Mouse (Mus musculus): ENCODE results near the gene Trove2.
"Not testable (repeated sequence)": the region's sequence is repeated elsewhere in the genome, so short reads cannot be mapped to it uniquely, and the experiment has no call there.

Gene Trove2

DNA sequence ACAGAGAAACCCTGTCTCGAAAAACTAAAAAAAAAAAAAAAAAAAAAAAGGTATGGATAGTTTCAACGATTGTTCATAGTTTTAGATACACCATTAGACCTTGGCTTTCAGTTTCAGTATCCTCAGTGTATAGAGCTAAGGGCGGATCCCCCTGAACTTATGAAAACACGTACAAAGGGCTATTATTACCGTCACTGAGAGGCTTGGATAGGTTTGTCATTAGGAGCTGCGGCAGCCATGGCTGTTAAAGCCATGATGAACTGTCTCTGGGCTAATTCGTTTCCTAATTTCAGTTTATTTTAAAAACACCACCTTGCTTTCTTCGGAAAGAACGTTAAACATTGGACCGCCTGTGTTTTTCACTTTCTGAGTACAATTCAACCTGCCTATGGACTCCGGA, 38.1 kb downstream of the Trove2 start:
- DNase-seq, result no peak

DNA sequence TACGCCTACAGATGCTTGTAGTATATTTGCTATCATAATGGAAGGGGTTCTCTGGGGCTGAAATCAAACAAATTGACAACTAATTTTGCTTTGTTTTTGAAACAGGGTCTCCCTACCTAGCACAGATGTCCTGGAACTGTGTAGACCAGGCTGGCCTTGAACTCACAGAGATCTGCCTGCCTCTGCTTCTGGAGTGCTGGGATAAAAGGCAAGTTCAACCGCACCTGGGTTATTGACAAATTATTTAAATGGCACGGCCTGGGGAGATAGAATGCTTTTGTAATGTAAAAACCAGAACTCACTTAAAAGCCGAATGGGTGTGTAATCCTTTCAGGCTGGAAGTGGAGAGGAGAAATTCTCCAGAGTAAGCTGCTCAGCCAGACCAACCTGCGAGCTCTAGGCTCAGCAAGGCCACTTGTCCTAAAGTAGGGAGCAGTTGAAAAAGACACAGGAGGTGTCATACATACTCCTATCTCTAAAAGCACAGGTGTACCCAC, 42.9 kb downstream of the Trove2 start:
- DNase-seq, result no peak

DNA sequence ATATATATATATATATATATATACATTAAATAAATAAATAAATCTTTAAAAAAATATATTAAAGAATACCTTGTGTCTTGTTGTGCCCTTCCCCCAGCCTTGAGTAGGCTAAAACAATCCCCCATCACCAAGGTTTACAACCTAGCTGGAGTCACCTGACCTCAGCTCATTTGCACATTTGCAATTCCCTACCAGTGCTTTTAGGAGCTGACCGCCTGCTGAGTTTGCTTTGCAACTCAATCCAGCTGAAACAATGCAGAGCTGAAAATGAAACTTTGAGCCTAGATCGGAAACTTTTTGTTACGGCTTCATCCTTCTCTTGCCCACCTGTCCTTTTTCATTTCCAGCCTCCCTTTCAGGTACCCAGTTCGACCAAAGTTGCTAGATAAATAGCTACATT, 45.2 kb downstream of the Trove2 start:
- DNase-seq, result no peak

DNA sequence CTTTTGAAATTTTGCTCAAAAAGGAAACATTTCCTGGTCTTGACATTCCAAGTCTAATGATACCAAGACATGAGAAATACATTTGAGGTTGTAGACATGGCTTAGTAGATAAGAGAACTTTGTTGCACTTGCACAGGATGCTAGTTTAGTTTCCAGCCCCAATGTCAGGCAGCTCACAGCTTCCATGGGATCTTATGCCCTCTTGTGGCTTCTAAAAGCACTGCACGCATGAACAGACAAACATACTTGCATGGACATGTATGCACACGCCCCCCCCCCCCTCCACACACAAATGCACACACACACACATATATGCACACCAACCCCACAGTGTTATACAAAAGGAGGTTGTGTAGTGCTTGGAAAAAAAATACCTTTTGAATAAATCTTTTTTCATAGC, 46.0 kb downstream of the Trove2 start:
- DNase-seq, result no peak

DNA sequence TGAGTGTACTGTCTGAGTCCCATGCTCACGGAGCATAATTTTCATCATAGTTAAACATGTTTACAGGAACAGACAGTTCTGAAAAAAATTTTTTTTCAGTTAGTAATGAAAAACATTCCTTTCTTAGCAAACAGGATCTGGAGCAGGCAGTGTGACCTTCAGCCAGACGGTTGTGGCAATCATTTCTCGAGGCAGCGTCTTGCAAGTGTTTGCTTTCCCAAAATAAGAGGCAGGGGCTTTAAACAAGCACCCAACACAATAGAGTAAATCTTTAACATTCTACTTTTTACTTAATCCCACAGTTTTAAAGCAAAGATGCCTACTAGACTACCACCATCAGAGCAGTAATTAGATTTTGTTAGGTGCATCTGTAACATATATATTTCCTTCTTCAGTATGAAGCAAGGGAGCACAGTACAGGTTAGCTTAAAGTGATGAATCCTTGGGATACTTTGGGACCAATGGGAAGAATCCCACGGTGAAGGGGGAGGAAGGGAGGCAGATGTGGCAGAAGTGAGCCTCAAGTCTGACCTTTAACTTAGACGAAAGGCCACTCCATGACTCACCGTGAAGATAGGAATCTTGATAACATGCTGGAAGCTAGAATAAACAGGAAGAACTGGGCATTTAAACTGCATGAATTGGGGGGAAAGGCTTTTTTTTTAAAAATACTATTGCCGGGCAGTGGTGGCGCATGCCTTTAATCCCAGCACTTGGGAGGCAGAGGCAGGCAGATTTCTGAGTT, 49.0 kb downstream of the Trove2 start:
- DNase-seq, result no peak

DNA sequence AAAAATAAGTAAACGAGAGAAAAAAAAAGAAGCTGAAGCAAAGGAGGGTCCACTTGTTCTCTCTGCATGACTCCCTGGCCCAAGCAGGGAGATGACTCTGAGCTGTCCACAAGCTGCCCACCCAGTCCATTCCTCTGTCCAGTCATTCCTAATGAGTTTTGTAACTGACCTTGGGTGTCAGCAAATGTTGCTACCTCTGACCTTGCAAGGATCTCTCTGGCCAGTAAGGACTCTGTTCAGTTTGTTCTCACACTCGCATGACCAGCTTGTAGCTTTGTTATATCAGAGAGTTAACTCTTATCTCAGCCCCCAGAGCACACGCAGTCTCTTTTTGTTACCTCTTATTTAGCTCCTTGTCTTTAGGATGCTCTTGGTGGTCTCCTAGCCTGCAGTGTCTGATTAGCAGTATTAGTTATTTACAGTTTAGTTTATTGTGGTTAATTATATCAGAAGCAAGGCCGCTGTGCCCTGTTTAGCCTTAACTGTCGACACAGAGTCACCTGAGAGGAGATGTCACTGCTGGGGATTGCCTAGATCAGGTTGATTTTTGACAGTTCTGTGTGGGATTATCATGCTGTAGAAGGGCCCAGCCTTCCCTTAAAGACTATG, 52.3 kb downstream of the Trove2 start:
- DNase-seq, result no peak

DNA sequence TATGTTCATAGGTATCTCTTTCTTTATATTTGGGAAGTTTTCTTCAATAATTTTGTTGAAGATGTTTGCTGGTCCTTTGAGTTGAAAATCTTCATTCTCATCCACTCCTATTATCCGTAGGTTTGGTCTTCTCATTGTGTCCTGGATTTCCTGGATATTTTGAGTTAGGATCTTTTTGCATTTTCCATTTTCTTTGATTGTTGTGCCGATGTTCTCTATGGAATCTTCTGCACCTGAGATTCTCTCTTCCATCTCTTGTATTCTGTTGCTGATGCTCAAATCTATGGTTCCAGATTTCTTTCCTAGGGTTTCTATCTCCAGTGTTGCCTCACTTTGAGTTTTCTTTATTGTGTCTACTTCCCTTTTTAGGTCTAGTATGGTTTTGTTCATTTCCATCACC, 60.8 kb downstream of the Trove2 start, which contains the start of gene Glrx2:
TSS of gene Glrx2 (plus strand) at position 301 of the 400 bp plus-strand sequence.
- DNase-seq, result not testable (repeated sequence)

DNA sequence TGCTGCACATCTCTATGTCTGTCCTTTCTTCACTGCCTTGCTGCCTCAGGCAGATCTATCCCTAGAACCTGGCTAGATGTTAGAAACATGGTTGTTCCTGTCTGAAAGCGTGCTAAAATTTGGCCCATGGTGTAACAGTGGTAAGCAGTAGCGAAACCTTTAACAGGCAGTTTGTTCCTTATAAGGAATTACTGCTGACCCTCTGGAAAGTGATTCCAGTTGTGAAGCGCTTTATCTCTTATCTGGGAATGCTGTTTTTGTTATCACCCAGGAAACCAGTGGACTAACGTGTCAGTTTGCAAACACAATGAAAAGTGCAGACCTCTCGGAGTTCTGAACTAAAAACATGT, 66.3 kb downstream of the Trove2 start:
- no peak for DNase-seq

DNA sequence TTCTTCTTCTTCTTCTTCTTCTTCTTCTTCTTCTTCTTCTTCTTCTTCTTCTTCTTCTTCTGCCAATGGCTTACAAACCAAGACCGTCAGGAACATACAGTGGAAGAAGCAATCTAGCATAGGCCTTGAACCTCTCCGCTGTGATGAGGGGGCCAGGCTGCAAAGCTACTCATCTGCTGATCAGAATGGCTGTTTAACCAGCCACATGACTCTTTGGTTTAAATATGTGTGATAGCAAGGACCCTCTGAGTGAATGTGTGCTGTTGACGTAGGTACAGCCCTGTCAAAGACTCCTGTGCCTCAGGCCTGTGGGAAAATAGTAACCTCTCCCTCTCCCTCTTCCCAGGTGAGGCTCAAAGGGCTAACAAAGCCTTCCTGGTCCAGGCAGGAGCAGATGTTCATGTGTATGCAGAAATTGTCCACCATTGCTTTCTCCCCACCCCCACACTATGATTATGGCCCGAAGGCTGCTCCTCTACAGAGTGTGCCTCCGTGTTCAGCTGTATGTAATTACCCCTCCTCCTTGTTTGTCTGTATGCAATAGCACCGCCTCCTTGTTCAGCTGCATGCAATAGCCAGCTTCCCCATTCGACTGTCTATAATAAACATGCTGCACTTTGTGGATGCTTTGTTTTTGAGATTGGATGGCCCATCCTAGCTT, 66.8 kb downstream of the Trove2 start:
- DNase-seq, result no peak

DNA sequence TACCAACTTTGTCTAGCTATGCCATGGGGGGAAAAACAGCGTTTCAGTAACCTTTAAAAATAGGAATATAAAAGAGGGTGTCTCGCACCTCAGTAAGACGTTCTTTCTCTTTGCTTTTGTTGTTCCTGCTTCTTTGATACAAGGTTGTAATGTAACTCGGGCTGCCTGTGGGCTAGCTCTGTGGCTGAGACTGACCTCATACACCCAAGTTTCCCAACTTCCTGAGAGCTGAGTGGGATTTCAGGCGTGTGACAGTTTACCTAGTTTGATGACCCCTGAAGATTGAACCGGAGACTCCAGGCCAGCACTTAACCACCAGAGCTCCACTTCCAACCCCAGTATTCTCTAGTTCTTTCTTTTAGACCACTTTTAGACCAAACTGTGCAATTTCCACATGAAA, 68.5 kb downstream of the Trove2 start:
- DNase-seq, result no peak

DNA sequence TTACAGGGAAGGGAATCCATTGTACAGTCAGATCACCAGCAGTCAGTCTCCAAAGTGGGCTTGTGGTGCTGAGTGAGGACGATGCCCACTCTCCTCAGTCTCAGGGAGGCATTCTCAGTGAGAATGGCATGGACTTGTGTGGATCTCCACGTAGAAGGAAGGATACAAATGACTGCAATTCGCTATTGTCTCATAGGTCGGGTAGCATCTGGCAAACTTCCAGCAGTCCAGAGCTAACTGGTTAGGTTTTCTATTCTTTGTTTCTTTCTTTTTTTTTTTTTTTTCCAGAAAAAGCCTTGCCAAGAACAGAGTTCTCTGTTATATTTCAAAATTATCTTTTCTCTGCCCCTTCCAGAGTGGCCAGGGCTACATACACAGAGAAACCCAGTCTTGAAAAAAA, 69.9 kb downstream of the Trove2 start:
- DNase-seq, result no peak

DNA sequence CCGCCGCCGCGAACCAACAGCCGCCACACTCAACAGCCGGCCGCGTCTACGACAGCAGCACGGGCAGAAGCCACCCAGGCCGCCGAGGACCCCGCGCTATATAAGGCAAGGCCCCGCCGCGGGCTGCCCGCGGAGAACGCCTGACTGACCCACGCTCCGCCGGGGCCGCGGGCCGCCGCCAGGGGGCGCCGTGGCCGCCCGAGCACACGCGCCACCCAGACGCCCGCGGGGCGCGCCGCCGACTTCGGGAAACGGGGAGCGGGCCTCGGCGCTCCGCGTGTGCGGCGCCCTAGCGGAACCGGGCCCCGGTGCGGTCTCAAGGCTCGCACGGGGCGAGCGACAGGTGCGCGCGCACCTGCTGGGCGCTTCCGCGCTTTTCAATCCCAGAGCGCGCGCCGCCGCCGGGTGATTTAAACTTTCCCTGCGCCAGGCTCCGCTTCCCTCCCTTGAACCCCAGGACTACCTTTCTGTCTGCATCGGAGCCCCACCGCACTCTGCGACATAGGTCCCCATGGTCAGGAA, 74.1 kb downstream of the Trove2 start, which contains the start of gene Cdc73:
TSS of gene Cdc73 (minus strand) at position 153 of the 522 bp plus-strand sequence.
- peak; percentile 91 for DNase-seq

DNA sequence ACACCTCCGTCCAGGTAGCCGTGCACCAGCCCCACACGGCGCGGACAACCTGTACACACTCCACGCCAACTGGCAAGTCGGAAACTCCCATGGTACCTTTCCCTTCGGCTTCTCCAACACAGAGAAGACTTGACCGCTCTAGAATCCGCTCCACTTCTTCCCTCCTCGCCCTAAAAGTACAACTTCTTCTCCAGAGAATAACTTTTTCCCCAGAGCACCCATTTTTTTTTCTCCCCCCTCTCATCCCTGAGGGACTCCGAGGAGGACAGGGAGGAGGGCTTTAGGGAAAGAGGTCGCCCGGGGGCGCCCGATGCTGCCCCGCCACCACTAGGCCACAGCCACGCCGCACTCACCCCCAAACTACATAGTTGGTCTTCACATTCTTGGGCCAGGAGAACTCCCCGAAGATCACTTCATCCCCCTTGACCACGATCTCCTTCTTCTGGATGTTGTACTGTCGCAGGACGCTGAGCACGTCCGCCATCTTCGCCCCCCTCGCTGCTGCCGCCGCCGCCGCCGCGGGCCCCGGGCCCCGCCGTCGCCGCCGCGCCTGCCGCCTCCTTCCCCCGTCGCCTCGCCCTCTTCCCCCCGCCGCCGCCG, 74.6 kb downstream of the Trove2 start:
- DNase-seq, result peak; percentile 32

DNA sequence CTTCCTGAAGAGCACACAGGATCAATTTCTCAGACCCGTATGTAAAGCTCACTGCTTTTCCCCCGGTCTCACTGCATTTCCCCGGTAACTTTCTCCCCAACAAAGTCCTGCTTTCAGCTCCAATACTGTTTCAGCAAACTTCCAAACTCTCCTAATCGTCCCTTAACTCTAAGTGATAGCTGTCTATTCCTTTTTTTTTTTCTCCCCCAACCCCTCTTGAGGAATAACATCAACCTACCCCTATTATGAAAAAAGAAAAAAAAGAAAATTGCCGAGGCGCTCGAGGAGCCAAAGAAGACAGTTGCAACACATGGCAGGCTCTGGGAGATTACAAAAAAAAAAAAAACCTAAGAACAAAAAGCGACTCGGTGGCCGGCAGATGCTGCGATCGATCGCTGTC, 75.1 kb downstream of the Trove2 start:
- no peak for DNase-seq
